Mouse (Mus musculus): ENCODE measurements around the gene Abcf1.

DNA sequence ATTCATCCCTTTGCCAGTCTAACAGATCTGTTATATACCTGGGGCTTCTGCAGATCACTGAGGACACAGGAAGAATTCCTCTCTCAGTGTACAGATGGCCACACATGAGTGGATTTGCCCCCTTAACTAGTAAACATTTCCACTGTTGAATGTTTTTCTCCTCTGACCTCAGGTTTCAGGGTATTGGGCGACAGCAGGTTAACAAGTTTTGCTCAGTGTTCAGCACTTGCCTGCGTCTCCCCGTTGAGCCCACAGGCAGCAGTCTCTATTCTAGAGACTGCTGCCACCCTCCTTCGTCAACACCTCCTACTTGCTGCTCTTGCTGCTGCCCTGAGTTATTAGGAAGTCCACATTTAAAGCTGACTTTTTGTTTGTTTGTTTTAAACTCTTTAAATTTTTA is 47.9 kb downstream of the Abcf1 start:
- TF ChIP-seq CTCF (IDR thresholded peaks at IDR 0.05; ENCODE audit: control insufficient read depth, insufficient read depth, low read length) (no peak), POLR2A (IDR thresholded peaks at IDR 0.05; ENCODE audit: borderline replicate concordance, control insufficient read depth, low read depth, low read length) (no peak)

All from bone marrow, adult 2 months (tissue).